Mouse (Mus musculus): Measurements from ENCODE around the gene Slc29a1. TPM values are rescaled to one million over a fixed set of nuclear protein-coding genes. Genes with fewer than 3 reads are reported as not detected.

Slc29a1 gene
- total RNA-seq, 2 experiments from 2014 or later = 19.7 to 23.6 TPM

- TF ChIP-seq CTCF (IDR thresholded peaks at IDR 0.05) = no peak
- Histone ChIP-seq H3K4me3 (no peak overlapping the region), H3K27ac (no peak overlapping the region)
- DNase-seq (ENCODE audit: extremely low spot score in 1 of 2, low spot score in 2 of 2) = no peak
- intact Hi-C loops (cut with DNase I) = no loop called here
Measured at GRCm38 (mm10) chr17:45553065-45553464, 46.3 kb downstream of the Slc29a1 start.

DNA sequence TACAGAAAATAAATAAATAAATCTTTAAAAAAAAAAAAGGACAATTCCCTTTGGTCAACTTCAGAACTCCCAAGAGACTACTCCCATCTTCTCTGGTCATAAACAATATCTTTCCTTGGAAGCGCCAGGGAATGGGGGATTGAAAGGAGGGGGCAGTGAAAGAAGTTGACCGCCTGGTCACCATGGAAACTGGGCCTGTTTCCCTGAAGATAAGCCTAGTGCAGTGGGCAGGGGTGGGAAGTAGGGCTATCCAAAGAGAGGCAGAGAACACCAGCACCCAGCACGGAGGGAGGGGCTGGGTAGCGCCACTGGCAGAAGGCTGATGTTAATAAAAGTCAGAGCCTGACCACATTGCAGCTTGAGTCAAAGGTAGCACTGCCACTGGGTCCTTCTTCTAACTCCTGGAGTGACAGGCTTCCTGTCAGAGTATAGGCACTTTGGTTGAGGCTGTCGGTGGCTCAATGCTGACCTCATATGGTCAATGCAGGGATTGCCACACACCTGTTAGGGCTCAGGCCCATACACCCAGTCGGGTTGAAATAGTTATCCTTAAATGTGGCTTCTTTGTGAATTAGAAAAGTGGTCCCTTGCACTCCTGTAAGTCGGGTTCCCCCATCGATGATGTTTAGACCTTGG lies 47.5 kb downstream of the Slc29a1 start:
- Histone ChIP-seq H3K4me3 (no peak overlapping the region), H3K27ac (no peak overlapping the region)
- peak; percentile 94 for TF ChIP-seq CTCF (IDR thresholded peaks at IDR 0.05)
- peak; percentile 76 to 85 for DNase-seq (ENCODE audit: extremely low spot score in 1 of 2, low spot score in 2 of 2)
- intact Hi-C loops (cut with DNase I) = loop anchor here (1.0 kb wide), 2 partner anchors 36 to 74 kb away; no protein-coding TSS in a partner anchor

DNA sequence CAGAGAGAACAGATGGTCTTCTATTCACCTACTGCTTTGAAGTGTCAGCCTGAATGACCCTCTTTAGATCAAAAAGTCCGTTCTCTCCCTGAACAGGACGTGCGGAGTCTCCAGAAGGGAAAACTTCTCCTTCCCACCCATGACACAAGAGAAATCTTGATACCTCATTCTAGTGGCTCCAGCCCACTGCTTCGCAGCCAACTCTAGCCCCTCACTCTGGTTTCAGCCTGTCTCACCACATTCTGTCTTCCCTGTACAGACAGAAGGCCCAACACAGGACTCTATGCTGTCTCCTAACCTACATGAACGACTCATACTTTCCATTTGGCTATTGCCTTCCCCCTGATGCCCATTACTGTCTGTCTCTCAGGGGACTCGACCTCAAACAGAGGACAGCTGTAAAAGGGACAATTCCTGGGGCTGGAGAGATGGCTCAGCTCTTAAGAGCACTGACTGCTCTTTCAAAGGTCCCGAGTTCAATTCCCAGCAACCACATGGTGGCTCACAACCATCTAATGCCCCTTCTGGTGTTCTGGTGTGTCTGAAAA lies 48.1 kb downstream of the Slc29a1 start:
- DNase-seq (ENCODE audit: extremely low spot score in 1 of 2, low spot score in 2 of 2) = no peak
- intact Hi-C loops (cut with DNase I) = no loop called here
- Histone ChIP-seq H3K27ac (no peak overlapping the region), H3K4me3 (no peak overlapping the region)
- TF ChIP-seq CTCF (IDR thresholded peaks at IDR 0.05) = no peak

DNA sequence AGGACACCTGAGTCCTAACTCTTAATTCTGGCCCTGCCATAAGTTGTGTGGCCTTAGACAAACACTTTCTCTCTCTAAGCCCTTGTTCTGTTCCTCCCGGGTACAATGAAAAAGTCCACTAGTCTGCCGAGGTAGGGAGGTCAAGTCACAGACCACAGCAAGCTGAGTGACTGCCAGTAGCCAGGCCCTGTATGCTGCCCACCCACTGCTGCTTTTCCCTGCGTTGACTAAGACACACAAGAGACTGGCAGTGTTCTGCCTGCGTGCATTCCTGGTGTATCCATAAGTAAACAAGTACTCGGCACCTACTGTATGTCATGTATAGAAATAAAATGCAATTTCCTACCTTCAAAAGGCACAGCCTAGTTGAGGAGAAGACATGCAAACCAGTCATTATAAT lies 49.2 kb downstream of the Slc29a1 start:
- intact Hi-C loops (cut with DNase I) = no loop called here
- no peak for TF ChIP-seq CTCF (IDR thresholded peaks at IDR 0.05)
- DNase-seq (ENCODE audit: extremely low spot score in 1 of 2, low spot score in 2 of 2) = no peak
- peak overlapping the region; percentile 88 for H3K27ac ChIP-seq
- H3K4me3 ChIP-seq = peak overlapping the region; percentile 75

GRCm38 (mm10) chr17:45549617-45550181 lies 49.7 kb downstream of the Slc29a1 start, which contains the start of gene Tmem151b:
Tmem151b (minus strand) TSS chr17:45549677.
- peak; percentile 65 to 74 for DNase-seq (ENCODE audit: extremely low spot score in 1 of 2, low spot score in 2 of 2)
- H3K4me3 ChIP-seq = peak within 1 kb of the TSS; percentile 75
- intact Hi-C loops (cut with DNase I) = no loop called here
- no peak; the same call in 1 of the 2 replicates for TF ChIP-seq CTCF (IDR thresholded peaks at IDR 0.05)
- H3K27ac ChIP-seq = peak within 1 kb of the TSS; percentile 88

DNA sequence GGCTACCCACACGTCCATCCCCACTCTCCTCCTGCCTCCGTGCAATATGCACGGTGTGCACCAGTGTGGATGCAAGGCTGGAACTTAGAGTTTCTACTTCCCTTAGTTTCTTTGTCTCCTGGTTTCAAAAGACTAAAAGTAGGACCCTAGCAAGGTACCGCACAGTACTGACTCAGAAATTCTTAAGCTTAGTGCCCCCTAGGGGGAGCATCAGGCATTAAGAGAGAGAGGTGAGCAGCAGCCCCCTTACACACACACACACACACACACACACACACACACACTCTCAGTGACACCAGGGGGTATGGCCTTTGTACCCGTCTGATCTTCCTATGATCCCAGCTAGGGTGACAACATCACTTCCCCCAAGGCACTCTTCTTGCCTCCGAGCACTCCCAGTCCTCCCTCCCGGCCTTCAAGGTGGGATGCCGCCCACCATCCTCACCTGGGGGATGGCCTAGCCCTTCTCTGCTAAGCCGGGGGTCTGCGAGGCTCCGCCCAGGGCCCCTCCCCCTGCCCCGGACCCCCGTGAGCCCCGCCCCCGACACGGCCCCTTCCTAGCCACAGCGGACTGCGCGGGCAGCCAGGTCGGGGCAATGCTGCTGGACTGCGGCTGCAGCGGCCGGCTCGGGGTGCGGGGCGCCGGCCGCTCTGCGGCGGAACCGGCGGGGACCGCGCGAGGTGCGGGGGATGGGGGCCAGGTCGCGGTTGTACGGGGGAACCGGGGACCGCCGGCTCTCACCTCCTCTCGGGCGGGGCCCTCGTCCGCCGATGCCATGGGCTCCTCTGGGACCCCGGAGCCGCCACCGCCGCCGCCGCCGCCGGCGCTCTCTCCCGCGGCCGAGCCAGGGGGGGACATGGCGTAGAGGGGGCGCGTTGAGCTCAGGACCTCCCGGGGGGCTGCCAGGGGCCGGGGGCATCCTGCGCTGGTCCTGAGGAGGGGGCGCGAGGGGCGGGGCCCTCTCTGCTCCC lies 50.6 kb downstream of the Slc29a1 start:
- DNase-seq (ENCODE audit: extremely low spot score in 1 of 2, low spot score in 2 of 2) = peak; percentile 61 to 62
- peak overlapping the region; percentile 88 for H3K27ac ChIP-seq
- intact Hi-C loops (cut with DNase I) = no loop called here
- TF ChIP-seq CTCF (IDR thresholded peaks at IDR 0.05) = peak; percentile 55
- peak overlapping the region; percentile 75 for H3K4me3 ChIP-seq

DNA sequence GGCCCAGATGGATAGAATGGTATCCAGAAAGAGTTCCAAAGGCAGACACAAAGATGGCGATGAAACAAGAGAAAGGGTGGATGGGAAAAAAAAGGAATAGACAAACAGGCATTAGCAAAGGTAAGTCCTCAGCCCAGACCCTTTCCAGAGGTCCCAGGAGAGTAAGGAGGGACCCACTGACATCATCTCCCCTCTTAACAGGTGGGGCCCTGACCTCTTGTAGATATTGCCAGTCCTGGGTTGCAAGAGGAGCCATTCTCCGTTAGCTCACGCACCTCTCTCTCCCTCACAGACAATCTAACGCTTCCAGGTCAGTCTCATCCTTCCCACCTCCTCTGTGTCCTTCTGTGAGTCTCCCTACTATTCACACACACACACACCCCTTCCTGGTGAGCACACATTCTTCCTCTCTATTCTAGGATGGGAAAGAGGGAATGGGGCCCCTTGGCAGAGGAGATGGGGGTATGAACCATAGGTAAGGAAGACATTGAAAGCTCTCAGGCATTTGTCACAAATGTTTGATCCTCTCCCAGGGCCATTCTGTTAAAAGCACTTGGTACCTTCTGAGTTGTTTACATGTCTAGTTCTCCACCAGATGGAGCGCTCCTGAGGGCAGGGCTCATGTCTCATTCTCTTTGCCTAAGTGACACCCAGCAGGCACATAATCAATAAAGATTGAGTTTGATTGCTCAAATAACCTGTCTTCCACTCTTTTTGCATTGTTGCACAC lies 51.8 kb downstream of the Slc29a1 start:
- TF ChIP-seq CTCF (IDR thresholded peaks at IDR 0.05) = peak; percentile 15
- Histone ChIP-seq H3K27ac (peak overlapping the region; percentile 88), H3K4me3 (peak overlapping the region; percentile 75)
- intact Hi-C loops (cut with DNase I) = no loop called here
- no peak for DNase-seq (ENCODE audit: extremely low spot score in 1 of 2, low spot score in 2 of 2)

- no peak for DNase-seq (ENCODE audit: extremely low spot score in 1 of 2, low spot score in 2 of 2)
- peak overlapping the region; percentile 75; the same call in 1 of the 2 replicates for H3K4me3 ChIP-seq
- intact Hi-C loops (cut with DNase I) = no loop called here
Measured at GRCm38 (mm10) chr17:45546941-45547340, 52.5 kb downstream of the Slc29a1 start.

GRCm38 (mm10) chr17:45545278-45545961 lies 54.0 kb downstream of the Slc29a1 start:
- intact Hi-C loops (cut with DNase I) = no loop called here
- no peak for DNase-seq (ENCODE audit: extremely low spot score in 1 of 2, low spot score in 2 of 2)
- peak overlapping the region; percentile 75 for H3K27ac ChIP-seq
- no peak overlapping the region for H3K4me3 ChIP-seq
- no peak for TF ChIP-seq CTCF (IDR thresholded peaks at IDR 0.05)

More at GRCm38 (mm10) chr17:45546941-45547340, 52.5 kb downstream of the Slc29a1 start:
- peak overlapping the region; percentile 48 for H3K27ac ChIP-seq
- TF ChIP-seq CTCF (IDR thresholded peaks at IDR 0.05) = no peak

- TF ChIP-seq CTCF (IDR thresholded peaks at IDR 0.05) = no peak
- no peak overlapping the region for H3K4me3 ChIP-seq
- H3K27ac ChIP-seq = peak overlapping the region; percentile 75
- intact Hi-C loops (cut with DNase I) = no loop called here
- no peak for DNase-seq (ENCODE audit: extremely low spot score in 1 of 2, low spot score in 2 of 2)
Measured at GRCm38 (mm10) chr17:45544873-45545277, 54.5 kb downstream of the Slc29a1 start.

Measured in left cerebral cortex, adult 2 months (tissue).